Comparison of ENCODE assay signal across 8 mouse cellular contexts in the genomic region with DNA sequence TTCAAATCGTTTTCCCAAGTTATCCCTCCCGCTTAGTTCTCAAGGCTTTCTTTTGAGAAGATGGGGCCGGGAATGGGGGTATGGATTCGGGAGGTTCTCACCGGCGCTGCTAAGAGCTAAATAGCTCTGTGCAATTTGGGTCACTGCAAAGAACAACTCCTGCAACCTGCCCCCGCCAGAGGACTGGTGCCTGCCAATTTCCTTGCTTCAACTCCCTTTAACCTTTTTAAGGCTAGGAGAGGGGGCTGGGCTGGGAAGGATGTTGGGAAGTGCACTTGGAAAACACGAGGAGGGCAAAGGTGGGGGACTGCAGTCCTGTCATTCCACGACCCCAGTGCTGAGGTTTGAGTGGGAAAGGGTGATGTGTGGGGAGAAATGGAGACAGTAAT. TPM values are rescaled to one million over a fixed set of nuclear protein-coding genes. Genes with fewer than 3 reads are reported as not detected.
DNase-seq lines count a peak whose midpoint lies in the region; ATAC-seq and TF ChIP-seq lines count a peak whose summit lies in the region.

No protein-coding gene starts in this region.

- H3K79me2 ChIP-seq in myocyte (ENCODE audit: control insufficient read depth, insufficient read depth), result peaks cover 30% of the 10 kb centered on the region

- peak overlapping the region; percentile 87 for H3ac ChIP-seq in myocyte (ENCODE audit: control insufficient read depth, insufficient read length)

- no peak for TF ChIP-seq POLR2A in myocyte (IDR thresholded peaks at IDR 0.05; ENCODE audit: insufficient read length, low read depth)

- no peaks in the 10 kb centered on the region for H3K9me3 ChIP-seq in kidney, embryonic 14.5 days (ENCODE audit: control insufficient read depth, low read length)
- no peaks in the 10 kb centered on the region for H3K9me3 ChIP-seq in erythroblast, embryonic 14.5 days (ENCODE audit: control insufficient read depth, low read length)
- H3K9me3 ChIP-seq in hindbrain, embryonic 12.5 days (replicated peaks), result no peaks in the 10 kb centered on the region
- no peaks in the 10 kb centered on the region for H3K9me3 ChIP-seq in limb, embryonic 15.5 days

- H3K27me3 ChIP-seq in kidney, embryonic 14.5 days (ENCODE audit: control insufficient read depth, insufficient read depth, low read length), result no peaks in the 10 kb centered on the region
- peaks cover 11% of the 10 kb centered on the region for H3K27me3 ChIP-seq in erythroblast, embryonic 14.5 days (ENCODE audit: control insufficient read depth)
- no peaks in the 10 kb centered on the region for H3K27me3 ChIP-seq in hindbrain, embryonic 12.5 days
- no peaks in the 10 kb centered on the region for H3K27me3 ChIP-seq in limb, embryonic 15.5 days
- H3K27me3 ChIP-seq in myocyte (ENCODE audit: control insufficient read depth, insufficient read depth, insufficient read length), result no peaks in the 10 kb centered on the region

- H3K4me3 ChIP-seq in kidney, embryonic 14.5 days (ENCODE audit: low read length), result peak overlapping the region; percentile 93
- H3K4me3 ChIP-seq in erythroblast, embryonic 14.5 days (replicated peaks), result peak overlapping the region; percentile 68
- H3K4me3 ChIP-seq in hindbrain, embryonic 12.5 days, result peak overlapping the region; percentile 76
- peak overlapping the region; percentile 60 for H3K4me3 ChIP-seq in limb, embryonic 15.5 days
- peak overlapping the region; percentile 92 for H3K4me3 ChIP-seq in myocyte

- peak overlapping the region; percentile 20; the same call in 1 of the 2 replicates for H3K27ac ChIP-seq in kidney, embryonic 14.5 days (ENCODE audit: low read depth, low read length)
- peak overlapping the region; percentile 97; the same call in 1 of the 2 replicates for H3K27ac ChIP-seq in hindbrain, embryonic 12.5 days
- peak overlapping the region; percentile 79 for H3K27ac ChIP-seq in limb, embryonic 15.5 days

- H3K4me1 ChIP-seq in kidney, embryonic 14.5 days (ENCODE audit: control insufficient read depth, insufficient read depth, low read length), result peaks cover 18% of the 10 kb centered on the region; the same call in 1 of the 2 replicates
- peaks cover 51% of the 10 kb centered on the region for H3K4me1 ChIP-seq in erythroblast, embryonic 14.5 days (ENCODE audit: control insufficient read depth)
- peaks cover 29% of the 10 kb centered on the region for H3K4me1 ChIP-seq in hindbrain, embryonic 12.5 days
- peaks cover 27% of the 10 kb centered on the region for H3K4me1 ChIP-seq in limb, embryonic 15.5 days

- WGBS in kidney, embryonic 14.5 days, result 0% methylated on average over 9 of the region's 9 CpGs
- under 1% methylated on average over 9 of the region's 9 CpGs for WGBS in hindbrain, embryonic 12.5 days
- 0% methylated on average over 9 of the region's 9 CpGs for WGBS in limb, embryonic 15.5 days

- ATAC-seq in kidney, embryonic 14.5 days (ENCODE audit: low FRiP score, low TSS enrichment), result peak; percentile 32
- ATAC-seq in activated CD4-positive, CD25-positive, alpha-beta regulatory T cell, adult 4 months, result peak; percentile 11
- peak; percentile 42 for ATAC-seq in hindbrain, embryonic 12.5 days (ENCODE audit: low FRiP score)
- 0 out of 2 replicates have a peak, but pooled peaks have one; percentile 9 for ATAC-seq in limb, embryonic 15.5 days (ENCODE audit: insufficient number of reproducible peaks, low FRiP score, low TSS enrichment, low read depth)

- no peak for DNase-seq in kidney, adult 18-20 months
- no peak for DNase-seq in T-cell, adult 2 months (ENCODE audit: low spot score)

- H3K9ac ChIP-seq in kidney, embryonic 14.5 days (ENCODE audit: low read depth, low read length), result peak overlapping the region; percentile 66
- peak overlapping the region; percentile 70 for H3K9ac ChIP-seq in hindbrain, embryonic 12.5 days
- H3K9ac ChIP-seq in limb, embryonic 15.5 days, result peak overlapping the region; percentile 57

- H3K36me3 ChIP-seq in kidney, embryonic 14.5 days (ENCODE audit: control insufficient read depth, insufficient read depth, low read length), result peaks cover 22% of the 10 kb centered on the region
- H3K36me3 ChIP-seq in erythroblast, embryonic 14.5 days (ENCODE audit: control insufficient read depth), result peaks cover 40% of the 10 kb centered on the region
- H3K36me3 ChIP-seq in hindbrain, embryonic 12.5 days, result 0 out of 2 replicates have a peak, but pooled peaks cover 6% of the 10 kb centered on the region
- H3K36me3 ChIP-seq in limb, embryonic 15.5 days, result peaks cover 10% of the 10 kb centered on the region; the same call in 1 of the 2 replicates
- no peaks in the 10 kb centered on the region for H3K36me3 ChIP-seq in myocyte (ENCODE audit: control insufficient read depth, insufficient read depth)

- peak overlapping the region; percentile 92 for H3K4me2 ChIP-seq in kidney, embryonic 14.5 days (replicated peaks; ENCODE audit: low read depth, low read length)
- peak overlapping the region; percentile 91 for H3K4me2 ChIP-seq in hindbrain, embryonic 12.5 days (replicated peaks)
- peak overlapping the region; percentile 83 for H3K4me2 ChIP-seq in limb, embryonic 15.5 days
- H3K4me2 ChIP-seq in myocyte (ENCODE audit: low read depth), result peak overlapping the region; percentile 98

TF ChIP-seq in myocyte, 11 proteins besides CTCF, POLR2A, EP300 and RAD21:
- TF ChIP-seq MAX (IDR thresholded peaks at IDR 0.05; ENCODE audit: low read depth) (no peak), REST (IDR thresholded peaks at IDR 0.05; ENCODE audit: insufficient read depth, insufficient read length) (no peak), E2F4 (IDR thresholded peaks at IDR 0.05; ENCODE audit: insufficient read depth) (no peak), POLR2AphosphoS2 (IDR thresholded peaks at IDR 0.05; ENCODE audit: insufficient read length, low read depth) (no peak), CEBPB (IDR thresholded peaks at IDR 0.05; ENCODE audit: insufficient read depth, poor library complexity, severe bottlenecking) (no peak), TCF3 (IDR thresholded peaks at IDR 0.05; ENCODE audit: insufficient read length, low read depth) (no peak), TCF12 (IDR thresholded peaks at IDR 0.05; ENCODE audit: insufficient read depth, poor library complexity, severe bottlenecking) (no peak), SRF (IDR thresholded peaks at IDR 0.05; ENCODE audit: control insufficient read depth, insufficient read length, low read depth) (no peak), USF1 (IDR thresholded peaks at IDR 0.05; ENCODE audit: low read depth) (no peak), MYOG (IDR thresholded peaks at IDR 0.05; ENCODE audit: control insufficient read depth in 1 of 3, insufficient read depth in 1 of 3, insufficient read length in 2 of 3, low read depth in 2 of 3) (no peak), MYOD1 (IDR thresholded peaks at IDR 0.05; ENCODE audit: control insufficient read depth in 1 of 3, insufficient read length in 2 of 3, low read depth in 2 of 3) (no peak)

RNA-seq across cellular contexts. Expression of gene Rab30, which starts 0.5 kb away (rescaled TPM):
- polyA plus RNA-seq in kidney, embryonic 14.5 days (2014; fragmentation: Nextera tagmentation; extraction: Ambion mirVana), result 6.6 and 7.9 TPM in 2 replicates
- polyA plus RNA-seq in activated CD4-positive, CD25-positive, alpha-beta regulatory T cell, adult 4 months (2017; shearing (Covaris generic)), result under 1 TPM in 1 of 2 experiments, not detected in 1; 0.65 TPM
- 0.09 and 0.18 TPM in 2 replicates for polyA plus RNA-seq in erythroblast, embryonic 14.5 days (2012)
- 22.2 and 22.6 TPM in 2 replicates for polyA plus RNA-seq in hindbrain, embryonic 12.5 days (2016; fragmentation: Nextera tagmentation; extraction: Ambion mirVana)
- 21.3 and 22.4 TPM in 2 replicates for polyA plus RNA-seq in limb, embryonic 15.5 days (2015; fragmentation: Nextera tagmentation; extraction: Ambion mirVana)
- 2.7 TPM for polyA plus RNA-seq in myocyte (2012; fragmentation: generic; extraction: Trizol)

Comparison
In these comparisons a context has a peak if more than half of its experiments do, and no peak if none do; other contexts are left out.
1. H3K27ac ChIP-seq: peak in every context shown above with its lines; median percentile 97 in hindbrain, embryonic 12.5 days; 79 in limb, embryonic 15.5 days; 20 in kidney, embryonic 14.5 days.